ENCODE assay signal across 9 mouse cellular contexts in genomic region chr4:147248541-147248940, GRCm38 (mm10). TPM values are rescaled to one million over a fixed set of nuclear protein-coding genes. Genes with fewer than 3 reads are reported as not detected.
DNase-seq lines count a peak whose midpoint lies in the region; ATAC-seq and TF ChIP-seq lines count a peak whose summit lies in the region.
"Not testable (repeated sequence)": the region's sequence is repeated elsewhere in the genome, so short reads cannot be mapped to it uniquely, and the experiment has no call there.
"Had no signal": no experiment of that assay in that cellular context is flagged by ENCODE, and none has a peak within 500 bp of the region (broad histone marks: within the 10 kb centered on the region; RNA-seq: fewer than 3 reads in every experiment).

No protein-coding gene starts in this region.

- H3K9ac ChIP-seq in hindbrain, embryonic 11.5 days (ENCODE audit: low read depth, low read length); lung, postnatal 0 days (replicated peaks; ENCODE audit: low read depth); midbrain, embryonic 11.5 days (ENCODE audit: low read length); stomach, embryonic 16.5 days (ENCODE audit: low read length): not testable (repeated sequence)

- not testable (repeated sequence) for H3K4me3 ChIP-seq in G1E (ENCODE audit: low read depth, low read length); hindbrain, embryonic 11.5 days (ENCODE audit: low read depth, low read length); lung, postnatal 0 days (ENCODE audit: low read depth, low read length); midbrain, embryonic 11.5 days (ENCODE audit: low read depth, low read length); stomach, embryonic 16.5 days (replicated peaks; ENCODE audit: low read length)

- not testable (repeated sequence) for H3K36me3 ChIP-seq in G1E (replicated peaks); hindbrain, embryonic 11.5 days (ENCODE audit: control insufficient read depth, insufficient read depth, low read length); lung, postnatal 0 days (ENCODE audit: insufficient read depth, low read length); midbrain, embryonic 11.5 days (ENCODE audit: control insufficient read depth, insufficient read depth, low read length); stomach, embryonic 16.5 days (ENCODE audit: control insufficient read depth, insufficient read depth, low read length)

- H3K4me1 ChIP-seq in G1E (ENCODE audit: insufficient read depth, low read depth, low read length); hindbrain, embryonic 11.5 days (replicated peaks; ENCODE audit: control insufficient read depth, insufficient read depth, low read length); lung, postnatal 0 days (ENCODE audit: insufficient read depth, low read depth, low read length); midbrain, embryonic 11.5 days (ENCODE audit: control insufficient read depth, insufficient read depth, low read length); stomach, embryonic 16.5 days (ENCODE audit: control insufficient read depth, insufficient read depth, low read length): not testable (repeated sequence)

- WGBS in hindbrain, embryonic 11.5 days, result 96% methylated on average over 1 of the region's 1 CpGs
- 69% methylated on average over 1 of the region's 1 CpGs for WGBS in lung, postnatal 0 days
- whole genome bisulfite sequencing in midbrain, embryonic 11.5 days, result 80% methylated on average over 1 of the region's 1 CpGs
- WGBS in stomach, embryonic 16.5 days, result 79% methylated on average over 1 of the region's 1 CpGs

- peak; percentile 1 for DNase-seq in ES-CJ7 (ENCODE audit: low read depth, low spot score)
- DNase-seq in G1E (ENCODE audit: low spot score); hindbrain, embryonic 11.5 days (ENCODE audit: low spot score): not testable (repeated sequence)
- DNase-seq in heart, adult 11 months, result peak; percentile 73
- peak; percentile 4 for DNase-seq in lung, postnatal 0 days (ENCODE audit: low spot score)
- DNase-seq in midbrain, embryonic 11.5 days (ENCODE audit: low spot score, missing footprints), result peak; percentile 64

- TF ChIP-seq EP300 in lung, postnatal 0 days (IDR thresholded peaks at IDR 0.05), result not testable (repeated sequence)

- peak; percentile 15; the same call in 1 of the 2 replicates for ATAC-seq in G1E (ENCODE audit: extremely low read depth, insufficient number of reproducible peaks, low FRiP score, poor library complexity, severe bottlenecking)
- 0 out of 2 replicates have a peak, but pooled peaks have one; percentile 27 for ATAC-seq in hindbrain, embryonic 11.5 days (ENCODE audit: low FRiP score)
- ATAC-seq in lung, postnatal 0 days; midbrain, embryonic 11.5 days (ENCODE audit: low FRiP score): not testable (repeated sequence)
- 0 out of 2 replicates have a peak, but pooled peaks have one; percentile 17 for ATAC-seq in stomach, embryonic 16.5 days (ENCODE audit: insufficient read depth, low FRiP score)

- H3K27me3 ChIP-seq in G1E (ENCODE audit: insufficient read depth, low read length); hindbrain, embryonic 11.5 days (ENCODE audit: control insufficient read depth, insufficient read depth, low read length); lung, postnatal 0 days (replicated peaks; ENCODE audit: insufficient read depth, low read length); midbrain, embryonic 11.5 days (ENCODE audit: control insufficient read depth, insufficient read depth, low read length); stomach, embryonic 16.5 days (ENCODE audit: control insufficient read depth, insufficient read depth, low read length): not testable (repeated sequence)

- not testable (repeated sequence) for H3K4me2 ChIP-seq in hindbrain, embryonic 11.5 days (replicated peaks; ENCODE audit: low read depth, low read length); lung, postnatal 0 days (replicated peaks; ENCODE audit: low read depth, low read length); midbrain, embryonic 11.5 days; stomach, embryonic 16.5 days (ENCODE audit: low read depth, low read length)

- H3K27ac ChIP-seq in hindbrain, embryonic 11.5 days (ENCODE audit: low read depth, low read length); lung, postnatal 0 days (ENCODE audit: low read length); midbrain, embryonic 11.5 days (ENCODE audit: low read depth, low read length); stomach, embryonic 16.5 days (ENCODE audit: low read length): not testable (repeated sequence)

- H3K9me3 ChIP-seq in G1E (replicated peaks); hindbrain, embryonic 11.5 days (ENCODE audit: control insufficient read depth, low read length); lung, postnatal 0 days (ENCODE audit: low read length); midbrain, embryonic 11.5 days (ENCODE audit: control insufficient read depth, low read length); stomach, embryonic 16.5 days (replicated peaks; ENCODE audit: control insufficient read depth, low read length): not testable (repeated sequence)

- not testable (repeated sequence) for TF ChIP-seq CTCF in G1E (IDR thresholded peaks at IDR 0.05; ENCODE audit: low read depth, low read length); lung, postnatal 0 days (IDR thresholded peaks at IDR 0.05)

RNA-seq across cellular contexts. Expression of gene Zfp988, which starts 56.9 kb away (rescaled TPM):
- total RNA-seq in G1E (2014; fragmentation: Nextera tagmentation), result 2.0 and 3.6 TPM in 2 replicates
- total RNA-seq in G1E (2017), result 0.16 and 0.41 TPM in 2 replicates
- 0.03 TPM in 1 of 2 replicates, not detected in the other for polyA plus RNA-seq in G1E (2012)
- not detected in 2 replicates for polyA plus RNA-seq in hindbrain, embryonic 11.5 days (2014; fragmentation: Nextera tagmentation; extraction: Ambion mirVana)
- polyA plus RNA-seq in lung, postnatal 0 days (2015; fragmentation: Nextera tagmentation; extraction: Ambion mirVana), result not detected in 2 replicates
- 0.10 TPM in 1 of 2 replicates, not detected in the other for polyA plus RNA-seq in midbrain, embryonic 11.5 days (2014; fragmentation: Nextera tagmentation; extraction: Ambion mirVana)
- 0.18 TPM in 1 of 2 replicates, not detected in the other for polyA plus RNA-seq in stomach, embryonic 16.5 days (2015; fragmentation: Nextera tagmentation; extraction: Ambion mirVana)
- total RNA-seq: CH12.LX had no signal
- polyA plus RNA-seq: adrenal gland, adult 2 months had no signal
